Mouse (Mus musculus) layer of hippocampus, adult 9-10 months (tissue): ENCODE measurements around the gene Tmem135.

Source experiments
- DNase-seq: peaks from one replicate; pipeline ENCODE4 v3.0.0; 2022; ENCODE audit warnings: low spot score

Gene Tmem135

DNA sequence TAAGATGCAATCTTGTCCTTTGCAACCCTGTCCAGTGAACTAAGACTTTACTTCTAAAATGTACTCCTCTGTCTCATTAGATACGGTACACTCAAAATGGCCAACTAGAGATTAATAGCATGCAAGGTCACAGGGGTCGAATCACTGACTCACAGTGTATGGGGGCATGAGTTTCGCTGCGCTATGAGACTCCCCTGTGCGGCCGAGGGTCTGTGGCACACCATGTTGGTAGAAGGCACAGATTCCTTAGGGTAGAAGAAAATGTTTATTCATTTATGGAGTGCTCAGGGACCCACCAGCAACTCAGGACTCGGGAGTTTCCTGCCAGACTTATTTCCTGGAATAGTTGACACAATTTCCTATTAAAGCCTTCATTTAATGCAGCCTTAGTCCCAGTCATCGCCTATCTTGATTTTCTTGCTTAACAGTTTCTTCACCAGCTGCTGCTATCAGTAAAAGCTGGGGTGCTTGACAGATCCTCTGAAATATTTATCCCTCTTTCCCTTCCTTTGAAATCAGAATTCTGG lies 14.2 kb upstream of the Tmem135 start:
- DNase-seq = no peak

DNA sequence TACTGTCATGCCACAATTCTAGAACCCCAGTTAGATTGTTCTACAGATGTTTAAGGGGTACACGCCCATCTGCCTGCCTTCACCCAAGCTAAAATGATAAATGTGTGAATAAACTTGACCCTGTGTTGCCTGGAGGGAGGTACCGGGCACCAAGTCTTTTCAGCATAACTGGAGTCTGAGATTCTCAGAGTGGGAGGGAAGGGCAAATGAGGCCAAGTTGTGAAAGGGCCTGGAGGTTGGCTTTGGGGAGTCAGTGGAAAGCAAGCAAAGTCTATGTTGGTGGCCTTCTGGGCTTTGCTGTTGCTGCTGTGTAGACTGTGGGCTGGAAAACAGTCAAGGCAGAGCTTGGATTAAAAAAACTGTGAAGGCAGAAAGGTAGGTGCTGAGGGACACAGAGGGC lies 13.7 kb upstream of the Tmem135 start:
- no peak for DNase-seq

DNA sequence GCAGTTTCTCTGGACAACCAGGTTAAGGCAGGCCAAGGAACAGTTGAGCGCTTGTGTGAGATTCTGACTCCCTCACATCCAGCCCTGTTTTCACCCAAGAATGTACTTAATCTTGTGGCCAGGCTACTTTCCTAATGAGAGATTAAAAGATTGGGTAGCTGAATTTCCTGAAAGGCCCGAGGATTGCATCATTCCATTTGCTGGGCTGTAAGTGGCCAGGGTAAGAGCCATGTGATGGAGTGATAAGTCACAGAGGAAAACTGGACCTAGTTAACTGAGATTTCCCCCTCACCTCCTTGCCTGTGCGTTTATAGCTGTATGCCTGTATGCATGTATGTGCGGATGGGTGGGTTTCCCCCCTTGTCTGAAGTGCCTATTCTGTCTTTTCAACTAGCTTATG lies 12.0 kb upstream of the Tmem135 start:
- DNase-seq = no peak

DNA sequence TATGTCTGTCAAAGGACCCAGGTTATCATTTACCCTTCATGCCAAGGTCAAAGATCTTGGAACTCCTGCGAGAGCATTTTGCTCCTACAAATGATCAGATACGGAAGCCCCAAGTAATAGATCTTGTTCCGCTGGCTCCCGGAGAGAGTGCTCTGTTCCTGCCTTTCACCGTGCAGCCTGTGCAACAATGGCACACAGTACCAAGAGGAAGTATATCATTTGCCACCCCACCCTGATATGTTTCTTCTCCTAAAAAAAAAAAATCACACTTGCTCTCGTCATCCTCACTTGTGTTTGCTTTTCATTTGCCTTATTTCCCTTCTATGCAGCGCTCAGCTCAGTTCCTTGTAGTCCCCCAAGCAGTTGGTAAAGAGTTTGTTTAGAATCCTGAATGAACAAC lies 8.1 kb upstream of the Tmem135 start:
- DNase-seq = no peak

DNA sequence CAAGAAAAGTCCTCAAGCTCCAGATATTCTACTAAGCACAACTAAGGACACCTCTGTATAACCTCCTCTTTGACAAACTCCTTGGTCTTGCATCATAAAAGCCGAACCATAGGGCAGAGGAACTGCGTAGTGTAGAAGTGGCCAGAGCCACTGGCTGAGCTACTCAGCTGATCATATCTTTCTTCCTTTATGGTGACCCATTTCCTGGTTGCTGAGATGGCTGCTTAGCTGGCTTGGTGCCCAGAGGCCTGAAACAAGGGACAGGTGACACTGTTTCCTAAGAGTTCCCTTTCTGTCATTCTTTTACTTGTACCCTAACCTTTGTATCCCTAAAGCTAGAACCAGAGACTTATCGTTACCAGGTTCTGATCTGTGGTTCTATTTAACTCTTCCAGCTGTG lies 7.3 kb upstream of the Tmem135 start:
- DNase-seq = no peak

DNA sequence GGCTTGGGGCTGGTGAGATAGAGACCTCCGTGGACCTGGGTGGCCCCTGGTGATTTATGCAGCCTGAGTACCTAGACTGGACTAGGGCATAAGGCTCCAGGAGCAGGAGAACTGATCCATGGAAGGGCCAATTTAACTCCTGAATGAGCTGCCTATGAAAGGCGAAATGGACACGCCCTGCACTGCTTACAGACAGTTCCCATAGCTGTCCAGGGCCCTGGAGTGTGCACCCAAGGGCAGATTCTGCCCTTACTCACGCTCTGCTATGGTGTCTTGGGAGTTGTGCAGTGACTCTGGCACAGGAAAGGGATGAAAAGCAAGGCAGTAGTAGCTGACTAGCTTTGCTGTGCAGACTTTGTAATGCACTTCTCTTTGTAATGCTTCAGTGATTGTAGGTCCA lies 6.3 kb upstream of the Tmem135 start:
- no peak for DNase-seq

DNA sequence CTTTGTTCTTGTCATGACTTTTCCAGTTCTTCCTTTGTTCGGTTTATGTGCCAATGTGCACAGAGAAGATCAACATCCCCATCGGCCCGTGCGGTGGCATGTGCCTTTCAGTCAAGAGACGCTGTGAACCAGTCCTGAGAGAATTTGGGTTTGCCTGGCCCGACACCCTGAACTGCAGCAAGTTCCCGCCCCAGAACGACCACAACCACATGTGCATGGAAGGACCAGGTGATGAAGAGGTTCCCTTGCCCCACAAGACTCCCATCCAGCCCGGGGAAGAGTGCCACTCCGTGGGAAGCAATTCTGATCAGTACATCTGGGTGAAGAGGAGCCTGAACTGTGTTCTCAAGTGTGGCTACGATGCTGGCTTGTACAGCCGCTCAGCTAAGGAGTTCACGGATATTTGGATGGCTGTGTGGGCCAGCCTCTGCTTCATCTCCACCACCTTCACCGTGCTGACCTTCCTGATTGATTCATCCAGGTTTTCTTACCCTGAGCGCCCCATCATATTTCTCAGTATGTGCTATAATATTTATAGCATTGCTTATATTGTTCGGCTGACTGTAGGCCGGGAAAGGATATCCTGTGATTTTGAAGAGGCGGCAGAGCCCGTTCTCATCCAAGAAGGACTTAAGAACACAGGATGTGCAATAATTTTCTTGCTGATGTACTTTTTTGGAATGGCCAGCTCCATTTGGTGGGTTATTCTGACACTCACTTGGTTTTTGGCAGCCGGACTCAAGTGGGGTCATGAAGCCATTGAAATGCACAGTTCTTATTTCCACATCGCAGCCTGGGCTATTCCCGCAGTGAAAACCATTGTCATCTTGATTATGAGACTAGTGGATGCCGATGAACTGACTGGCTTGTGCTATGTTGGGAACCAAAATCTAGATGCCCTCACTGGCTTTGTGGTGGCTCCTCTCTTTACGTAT lies 3.3 kb upstream of the Tmem135 start:
- DNase-seq = no peak

DNA sequence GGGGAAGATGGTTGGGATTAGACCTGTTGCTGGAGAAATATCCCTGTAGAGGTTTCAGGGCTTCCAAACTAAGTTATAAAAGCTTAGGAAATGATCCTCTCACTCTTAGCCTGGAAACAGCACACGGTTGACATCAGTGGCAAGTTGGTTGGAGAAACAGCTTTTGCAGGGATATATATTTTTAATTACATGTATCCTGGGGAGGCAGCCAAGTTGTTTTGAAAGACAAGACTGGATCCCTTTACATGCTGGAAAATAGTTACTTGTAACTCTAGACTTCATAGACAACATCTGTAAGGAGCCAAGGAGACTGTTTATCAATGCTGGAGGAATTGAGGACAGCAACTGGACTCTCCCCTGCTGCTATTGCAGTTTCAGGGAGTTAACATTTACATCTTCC lies 2.0 kb upstream of the Tmem135 start:
- no peak for DNase-seq

DNA sequence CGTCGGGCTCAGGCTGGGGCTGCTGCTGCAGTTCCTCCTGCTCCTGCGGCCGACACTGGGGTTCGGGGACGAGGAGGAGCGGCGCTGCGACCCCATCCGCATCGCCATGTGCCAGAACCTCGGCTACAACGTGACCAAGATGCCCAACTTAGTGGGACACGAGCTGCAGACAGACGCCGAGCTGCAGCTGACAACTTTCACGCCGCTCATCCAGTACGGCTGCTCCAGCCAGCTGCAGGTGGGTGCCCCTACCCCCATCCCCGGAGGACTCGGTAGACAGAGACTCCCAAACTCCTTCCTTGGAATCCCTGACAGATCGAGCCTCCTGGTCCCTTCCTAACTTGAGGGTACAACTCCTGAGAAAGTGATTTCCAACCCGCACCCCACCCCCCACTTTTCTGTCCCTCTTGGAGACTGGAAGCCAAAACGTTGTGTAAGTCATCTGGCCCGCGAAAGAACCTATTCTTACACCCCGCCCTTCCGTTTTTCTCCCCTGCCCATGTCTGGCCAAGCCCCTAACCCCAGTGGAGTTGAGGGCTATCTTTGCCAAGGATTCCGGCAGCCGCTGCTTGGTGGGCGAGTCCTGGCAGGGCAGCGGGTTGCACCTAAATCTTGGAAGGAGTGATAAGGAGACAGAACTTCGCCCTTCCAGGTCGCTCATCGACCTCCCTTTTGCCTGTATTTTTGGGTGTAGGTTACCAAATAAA lies 865 bp upstream of the Tmem135 start:
- no peak for DNase-seq

DNA sequence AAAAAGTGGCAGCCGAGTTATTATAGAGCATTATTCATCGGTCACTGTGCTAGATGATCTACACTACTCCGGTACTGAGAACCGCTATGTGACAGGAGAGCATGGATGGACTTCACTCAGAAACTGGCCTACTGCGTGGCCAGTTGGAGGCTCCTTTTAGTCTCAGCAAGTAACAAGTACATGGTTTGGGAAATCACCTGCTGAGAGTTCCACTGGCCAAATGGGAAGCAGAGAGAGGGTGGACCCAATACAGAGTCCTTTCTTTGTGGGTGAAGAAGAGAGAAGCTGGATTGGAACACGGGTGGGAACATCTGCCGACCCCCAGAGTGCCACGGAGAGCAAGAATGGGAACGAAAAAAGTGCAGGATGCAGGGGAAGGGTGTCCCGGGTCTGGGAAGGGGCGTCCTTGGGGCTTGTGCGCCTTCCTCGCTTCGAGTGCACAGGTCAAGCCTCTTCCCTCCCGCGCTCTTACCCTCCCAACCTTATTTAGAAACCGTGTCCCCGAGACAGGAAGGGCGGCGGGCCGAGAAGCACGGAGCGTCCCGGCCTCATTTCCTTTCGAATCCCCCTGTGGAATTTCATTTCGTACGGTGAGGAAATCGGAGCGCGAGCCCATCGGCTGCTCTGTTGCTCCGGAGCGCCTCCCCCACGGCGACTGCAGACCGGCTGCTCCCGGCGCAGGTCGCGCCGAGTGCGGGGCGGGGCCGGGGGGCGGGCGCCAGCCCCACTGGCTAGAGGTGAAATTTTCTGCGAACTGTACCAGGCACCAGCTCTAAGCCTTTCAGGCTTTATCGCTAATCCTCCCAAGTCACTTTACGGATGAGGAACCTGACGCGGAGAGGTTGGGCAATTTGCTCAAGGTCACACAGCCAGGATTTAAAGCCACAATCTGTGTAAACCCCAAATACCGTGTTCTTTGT lies 709 bp downstream of the Tmem135 start:
- DNase-seq = no peak

DNA sequence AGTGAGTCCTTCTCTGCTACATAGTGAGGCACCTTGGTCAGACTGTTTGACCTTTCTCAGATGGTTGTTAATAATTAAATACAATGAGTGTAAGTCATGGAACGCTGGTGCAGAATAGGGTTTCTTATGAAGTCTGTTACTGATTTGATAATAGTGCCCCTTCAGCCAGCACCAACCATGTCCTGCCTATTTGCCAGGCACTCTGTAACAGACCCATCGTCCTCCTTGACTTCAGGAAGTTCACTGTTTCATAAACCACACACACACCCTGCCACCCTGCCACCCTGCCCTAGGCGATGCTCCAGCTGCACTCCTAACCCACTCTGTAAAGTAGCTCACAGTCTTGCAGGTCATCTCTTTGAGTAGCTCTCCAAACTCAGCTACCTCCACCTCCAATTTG lies 2.1 kb downstream of the Tmem135 start:
- no peak for DNase-seq

DNA sequence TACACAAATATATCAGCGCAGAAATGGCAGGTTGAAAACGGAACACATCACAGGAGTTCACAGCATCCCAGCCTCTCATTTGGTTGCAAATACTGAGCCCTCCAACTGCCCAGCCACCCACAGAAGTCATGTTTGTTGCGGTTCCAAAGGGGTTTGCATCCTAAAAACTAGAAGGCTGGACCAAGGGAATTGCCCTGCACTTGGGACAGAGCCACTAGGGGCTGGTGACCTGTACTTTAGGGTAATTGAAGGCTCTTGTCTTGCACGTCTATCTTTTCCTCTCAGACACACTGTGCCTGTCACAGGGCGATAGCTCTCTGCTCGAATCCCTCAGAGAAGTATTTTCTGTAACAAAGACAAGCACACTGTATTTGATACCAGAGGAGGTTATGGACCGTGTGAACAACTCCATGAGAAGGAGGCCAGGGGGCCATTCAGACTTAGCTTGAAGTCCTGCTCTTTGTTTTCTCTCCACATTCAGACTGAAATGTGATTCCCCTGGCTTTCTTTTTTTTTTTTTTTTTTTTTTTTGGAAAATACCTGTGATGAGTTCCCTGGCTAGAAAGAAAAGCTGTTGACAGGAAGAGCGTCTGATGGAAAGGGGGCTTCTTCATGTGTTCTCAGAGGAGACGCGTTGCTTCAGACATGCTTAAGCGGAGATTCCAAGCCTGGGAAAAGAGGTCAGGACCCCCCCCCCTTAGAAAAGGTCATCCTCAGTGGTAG lies 2.7 kb downstream of the Tmem135 start:
- DNase-seq = no peak

DNA sequence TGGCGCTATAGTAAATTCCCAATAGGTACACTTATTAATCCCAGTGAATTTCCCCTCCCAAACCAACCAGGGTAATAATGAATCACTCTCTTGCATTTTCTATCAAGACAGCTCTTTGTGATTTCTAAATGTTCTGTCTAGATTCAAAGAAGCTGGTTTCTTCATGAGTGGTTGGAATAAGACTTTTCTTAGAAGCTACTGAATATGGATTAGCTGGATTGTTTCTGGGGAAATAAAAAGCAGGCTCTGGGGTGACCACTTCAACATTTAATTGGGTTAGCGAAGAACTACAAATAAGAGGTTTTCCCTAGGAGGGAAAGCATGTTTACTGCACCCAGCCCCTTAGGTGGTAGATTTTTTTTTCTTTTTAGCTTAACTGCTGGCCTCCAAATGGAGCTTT lies 3.3 kb downstream of the Tmem135 start:
- DNase-seq = no peak

DNA sequence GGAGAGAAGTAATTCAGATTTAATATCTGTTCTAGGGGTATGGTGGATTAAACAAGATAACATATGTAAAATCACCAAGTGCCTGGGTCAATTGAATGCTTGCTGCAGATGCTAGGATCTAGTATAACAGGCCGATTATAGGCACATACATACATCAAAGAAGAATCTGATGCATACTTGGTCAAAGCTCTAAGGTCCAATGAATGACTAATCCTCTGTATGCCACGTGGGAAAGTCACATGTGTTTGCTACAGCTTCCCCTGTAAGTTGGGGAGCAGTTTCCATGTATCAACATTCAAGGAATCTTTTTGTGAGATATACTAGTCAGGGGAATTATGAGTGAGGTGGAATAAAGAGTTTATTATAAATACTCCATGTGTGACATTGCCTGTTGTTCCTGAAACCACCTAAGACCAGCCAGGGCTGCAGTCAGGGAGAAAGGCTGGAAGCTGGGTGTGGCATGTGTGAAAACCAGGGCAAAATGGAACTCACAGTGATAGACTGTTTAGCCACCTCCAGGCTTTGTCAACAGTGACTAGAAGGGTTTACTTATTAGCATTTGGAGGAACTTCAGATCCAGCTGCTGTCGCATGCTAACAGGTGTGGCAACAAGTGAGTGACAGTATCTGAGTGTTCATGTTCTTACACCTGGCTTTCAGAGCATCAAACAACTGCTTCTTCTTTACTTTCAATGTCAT lies 6.0 kb downstream of the Tmem135 start:
- DNase-seq = no peak

DNA sequence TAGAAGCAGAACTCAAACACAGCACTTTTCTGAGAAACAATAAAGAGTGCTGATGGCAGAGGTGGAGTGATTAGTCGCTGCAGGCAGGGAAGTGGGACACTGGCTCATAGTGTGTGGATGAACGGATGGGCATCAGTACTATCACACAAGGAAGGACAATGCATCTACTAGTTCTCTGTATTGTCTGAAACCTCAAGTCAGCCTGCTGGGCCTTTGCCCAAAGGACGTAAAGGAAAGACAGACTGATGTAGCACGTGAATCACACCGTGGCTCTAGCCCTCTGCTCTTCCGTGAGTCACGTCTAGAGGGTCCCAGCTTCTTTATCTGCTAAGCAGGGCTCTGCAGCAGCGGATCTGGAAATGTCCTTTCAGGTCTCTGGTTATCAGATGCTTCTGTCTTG lies 7.6 kb downstream of the Tmem135 start:
- no peak for DNase-seq

DNA sequence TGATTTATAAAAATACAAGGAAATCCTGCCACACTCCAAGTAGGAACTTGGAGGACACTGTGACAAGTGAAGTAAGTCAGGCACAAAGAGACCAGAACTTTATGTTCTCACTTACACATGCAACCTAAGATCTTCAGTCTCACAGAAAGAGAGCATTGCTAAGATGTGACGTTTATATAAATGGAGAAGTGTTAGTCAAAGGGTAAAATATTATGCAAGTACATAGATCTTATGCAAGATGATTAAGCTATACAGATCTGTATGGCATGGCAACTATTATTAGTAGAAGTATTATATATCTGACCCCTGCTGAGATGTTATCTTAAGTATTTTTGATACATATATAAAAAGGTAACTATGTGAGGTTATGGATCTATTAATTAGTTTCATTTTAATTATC lies 8.6 kb downstream of the Tmem135 start:
- no peak for DNase-seq

DNA sequence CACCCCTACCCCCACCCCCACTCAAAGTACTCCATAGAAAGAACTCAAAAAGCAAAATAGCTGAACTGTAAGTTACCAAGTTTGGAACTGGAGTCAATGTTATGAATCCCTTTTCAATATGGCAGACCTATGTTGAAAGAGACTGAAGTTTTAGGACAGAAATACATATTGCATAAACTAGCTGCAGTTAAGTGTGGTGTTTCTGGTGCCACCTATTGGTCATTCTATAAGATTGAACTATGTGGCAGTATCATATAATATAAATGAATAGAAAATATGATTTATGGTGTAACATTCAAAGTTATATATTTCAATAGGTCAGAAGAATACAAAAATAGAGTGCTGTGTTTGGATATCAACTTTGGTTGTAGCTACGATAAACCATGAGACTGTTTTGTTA lies 11.2 kb downstream of the Tmem135 start:
- DNase-seq = no peak

DNA sequence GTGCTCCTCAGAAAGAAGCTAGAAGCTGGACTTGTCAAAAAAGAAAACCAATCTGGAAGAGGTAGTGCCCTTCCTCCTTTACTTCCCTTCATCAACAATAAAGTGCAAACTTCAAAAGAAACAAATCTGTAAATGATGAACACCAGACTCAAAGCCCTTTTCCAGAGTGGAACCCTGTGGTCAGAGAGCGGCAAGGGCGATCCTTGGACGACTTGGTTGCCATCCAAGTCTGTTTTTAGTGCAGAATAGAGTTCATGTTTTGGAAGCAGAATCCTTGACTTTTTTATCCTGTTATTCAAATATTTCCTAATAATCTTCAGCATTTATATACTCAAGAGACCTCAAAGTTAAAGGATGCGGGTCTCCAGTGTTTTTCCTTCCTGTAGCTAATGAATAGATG lies 11.6 kb downstream of the Tmem135 start:
- DNase-seq = no peak

DNA sequence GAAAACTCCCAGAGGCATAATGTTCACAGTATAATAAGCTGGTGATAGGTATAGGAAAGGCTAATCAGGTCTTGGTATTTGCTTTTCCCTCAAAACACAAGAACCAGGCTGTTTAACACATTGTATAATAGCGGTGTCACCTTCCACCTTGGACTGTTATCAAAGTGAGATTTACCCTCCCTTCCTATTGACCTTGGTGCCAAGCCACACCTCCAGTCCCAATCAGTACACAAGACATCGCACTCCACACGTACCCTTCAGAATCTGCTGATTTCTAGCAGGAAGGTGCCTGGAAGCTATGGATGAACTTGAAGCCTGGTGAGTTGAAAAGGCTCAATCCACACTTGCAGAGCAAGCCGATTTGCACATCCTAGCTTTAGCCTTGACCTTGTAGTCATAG lies 12.2 kb downstream of the Tmem135 start:
- no peak for DNase-seq

DNA sequence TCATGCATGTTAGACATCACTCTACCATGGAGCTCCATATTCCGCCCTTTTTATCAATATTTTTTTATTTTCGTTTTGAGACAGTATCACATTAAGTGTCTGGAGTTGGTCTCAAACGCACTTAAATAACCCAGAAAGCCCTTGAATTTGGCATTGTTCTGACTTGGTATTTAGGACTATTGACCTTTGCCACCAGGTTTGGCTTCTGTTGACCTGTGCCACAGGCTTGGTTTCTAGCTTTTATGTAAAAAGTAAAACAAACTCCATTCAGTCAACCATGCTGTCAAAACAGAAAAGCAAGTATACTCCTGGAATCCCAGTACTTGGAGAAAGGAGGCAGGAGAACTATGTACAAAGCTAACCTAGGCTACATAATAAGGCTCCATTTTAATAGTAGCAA lies 12.7 kb downstream of the Tmem135 start:
- DNase-seq = no peak

DNA sequence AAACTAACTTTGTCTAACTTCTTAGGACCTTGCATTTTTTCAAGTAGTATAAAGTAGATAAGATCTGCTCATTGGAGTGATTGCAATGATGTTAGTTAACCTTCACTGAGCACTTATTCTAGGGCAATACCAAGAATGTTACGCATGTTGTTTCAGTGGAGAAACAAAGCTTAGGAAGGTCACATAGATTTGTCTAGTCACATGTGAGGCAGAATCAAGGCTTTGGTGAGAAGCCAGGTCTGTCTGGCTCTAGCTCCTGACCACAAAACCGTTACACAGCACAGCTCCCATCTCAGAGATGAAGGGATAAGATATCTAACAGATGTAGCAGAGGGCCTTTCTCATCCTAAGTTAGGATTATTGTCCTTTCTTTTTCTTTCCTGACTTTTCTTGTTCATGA lies 13.4 kb downstream of the Tmem135 start:
- DNase-seq = no peak
